In genomic region chr9:46480080-46480690, GRCm38 (mm10) we compare ENCODE assay signal across 9 mouse cellular contexts.
DNase-seq lines count a peak whose midpoint lies in the region; ATAC-seq lines count a peak whose summit lies in the region.
"Had no signal": no experiment of that assay in that cellular context is flagged by ENCODE, and none has a peak within 500 bp of the region (broad histone marks: within the 10 kb centered on the region; RNA-seq: fewer than 3 reads in every experiment).

No protein-coding gene starts in this region.

- H3K27me3 ChIP-seq in heart, embryonic 16.5 days (ENCODE audit: control insufficient read depth, insufficient read depth, low read length): no peaks in the 10 kb centered on the region; the same call in 1 of the 2 replicates
- H3K27me3 ChIP-seq in midbrain, embryonic 11.5 days (ENCODE audit: control insufficient read depth, insufficient read depth, low read length): peaks cover 2% of the 10 kb centered on the region; the same call in 1 of the 2 replicates

- H3K4me3 ChIP-seq in heart, embryonic 16.5 days (ENCODE audit: low read length): no peak overlapping the region
- H3K4me3 ChIP-seq in midbrain, embryonic 11.5 days (ENCODE audit: low read depth, low read length): no peak overlapping the region
- H3K4me3 ChIP-seq: megakaryocyte, embryonic 14.5 days had no signal

- H3K27ac ChIP-seq in heart, embryonic 16.5 days (ENCODE audit: low read length): no peak overlapping the region; the same call in 1 of the 2 replicates
- peak overlapping the region; percentile 63 for H3K27ac ChIP-seq in midbrain, embryonic 11.5 days (ENCODE audit: low read depth, low read length)

- H3K4me1 ChIP-seq in heart, embryonic 16.5 days (ENCODE audit: control insufficient read depth, insufficient read depth, low read length): peaks cover 7% of the 10 kb centered on the region; the same call in 1 of the 2 replicates
- H3K4me1 ChIP-seq in midbrain, embryonic 11.5 days (ENCODE audit: control insufficient read depth, insufficient read depth, low read length): peaks cover 44% of the 10 kb centered on the region
- H3K4me1 ChIP-seq: megakaryocyte, embryonic 14.5 days had no signal

- peak; percentile 82 for DNase-seq in adrenal gland, adult 2 months
- DNase-seq in cerebellum, adult 9-10 months: peak; percentile 75
- DNase-seq in kidney, postnatal 14 days: peak; percentile 78
- peak; percentile 93 for DNase-seq in midbrain, embryonic 11.5 days (ENCODE audit: low spot score, missing footprints)
- DNase-seq in urinary bladder, postnatal 10 days (ENCODE audit: low spot score): no peak
- DNase-seq in right cerebral cortex, adult 2 months (ENCODE audit: low spot score in 2 of 2): no peak
- DNase-seq in layer of hippocampus, adult 11-12 months (ENCODE audit: low spot score): no peak

- no peaks in the 10 kb centered on the region for H3K36me3 ChIP-seq in heart, embryonic 16.5 days (ENCODE audit: control insufficient read depth, insufficient read depth)
- no peaks in the 10 kb centered on the region for H3K36me3 ChIP-seq in midbrain, embryonic 11.5 days (ENCODE audit: control insufficient read depth, insufficient read depth, low read length)

- peak; percentile 23; the same call in 1 of the 2 replicates for ATAC-seq in heart, embryonic 16.5 days (replicated peaks; ENCODE audit: extremely low read depth, insufficient read depth, low FRiP score)
- peak; percentile 80 for ATAC-seq in midbrain, embryonic 11.5 days (ENCODE audit: low FRiP score)

- peak overlapping the region; percentile 18; the same call in 1 of the 2 replicates for H3K4me2 ChIP-seq in heart, embryonic 16.5 days (ENCODE audit: low read depth, low read length)
- peak overlapping the region; percentile 20 for H3K4me2 ChIP-seq in midbrain, embryonic 11.5 days

- no peaks in the 10 kb centered on the region for H3K9me3 ChIP-seq in heart, embryonic 16.5 days (replicated peaks; ENCODE audit: control insufficient read depth, low read length)
- H3K9me3 ChIP-seq in midbrain, embryonic 11.5 days (ENCODE audit: control insufficient read depth, low read length): no peaks in the 10 kb centered on the region

- 16% methylated on average over 13 of the region's 13 CpGs for WGBS in heart, embryonic 16.5 days
- WGBS in midbrain, embryonic 11.5 days: 3% methylated on average over 13 of the region's 13 CpGs

- H3K9ac ChIP-seq in heart, embryonic 16.5 days (ENCODE audit: low read length): no peak overlapping the region
- 0 out of 2 replicates have a peak overlapping the region, but pooled peaks have one; percentile 31 for H3K9ac ChIP-seq in midbrain, embryonic 11.5 days (ENCODE audit: low read length)

Comparison
In these comparisons a context has a peak if more than half of its experiments do, and no peak if none do; other contexts are left out.
1. DNase-seq: peak in adrenal gland, adult 2 months (single experiment), cerebellum, adult 9-10 months (single experiment), kidney, postnatal 14 days (single experiment) and midbrain, embryonic 11.5 days (single experiment); none in urinary bladder, postnatal 10 days (single experiment), right cerebral cortex, adult 2 months (0 of 2) and layer of hippocampus, adult 11-12 months (single experiment).